Mouse (Mus musculus) R1 (cell line): ENCODE measurements around the gene Zfp810.
A peak's percentile ranks its signal among the peaks of the same experiment; 100 is the strongest.

Experiments
- DNase-seq: peaks from one replicate; pipeline ENCODE4 v3.0.0-alpha.2; 2018; ENCODE audit warnings: low read depth, low spot score

The Zfp810 gene

GRCm38 (mm10) chr9:22260092-22260422 lies 47.4 kb downstream of the Zfp810 start:
- DNase-seq = no peak

GRCm38 (mm10) chr9:22259184-22260091 lies 48.0 kb downstream of the Zfp810 start, which contains the start of gene Zfp599:
TSS of gene Zfp599 (minus strand) at chr9:22259895.
- DNase-seq = peak; percentile 99

GRCm38 (mm10) chr9:22258784-22259183 lies 48.7 kb downstream of the Zfp810 start:
- no peak for DNase-seq

GRCm38 (mm10) chr9:22256579-22256978 lies 50.9 kb downstream of the Zfp810 start:
- DNase-seq = no peak

GRCm38 (mm10) chr9:22244242-22244641 lies 63.2 kb downstream of the Zfp810 start:
- no peak for DNase-seq

GRCm38 (mm10) chr9:22240001-22240400 lies 67.4 kb downstream of the Zfp810 start:
- DNase-seq = peak; percentile 96

- DNase-seq = peak; percentile 68
Measured at GRCm38 (mm10) chr9:22230556-22230955, 76.9 kb downstream of the Zfp810 start.

GRCm38 (mm10) chr9:22230061-22230460 lies 77.4 kb downstream of the Zfp810 start:
- DNase-seq = no peak

- DNase-seq = peak; percentile 67
Measured at GRCm38 (mm10) chr9:22229386-22230026, 77.9 kb downstream of the Zfp810 start.

GRCm38 (mm10) chr9:22226846-22227245 lies 80.6 kb downstream of the Zfp810 start:
- DNase-seq = peak; percentile 84
